Mouse (Mus musculus) liver, adult 10 weeks (tissue): Measurements from ENCODE around the gene Il15ra. TPM values are rescaled to one million over a fixed set of nuclear protein-coding genes. Genes with fewer than 3 reads are reported as not detected.

ENCODE experiments used
- polyA plus RNA-seq: library from polyadenylated mRNA; stranded (reverse); fragments of 350-450 nt; fragmentation: Illumina TruSeq; extraction: RNeasy Lipid Tissue Mini Kit (QIAGEN cat#74804); gene quantifications from one replicate; pipeline ENCODE4 v1.2.3, GENCODE M21; 2014; ENCODE audit warnings: low read depth, low replicate concordance

Gene Il15ra
- polyA plus RNA-seq: 47.1 TPM

DNA sequence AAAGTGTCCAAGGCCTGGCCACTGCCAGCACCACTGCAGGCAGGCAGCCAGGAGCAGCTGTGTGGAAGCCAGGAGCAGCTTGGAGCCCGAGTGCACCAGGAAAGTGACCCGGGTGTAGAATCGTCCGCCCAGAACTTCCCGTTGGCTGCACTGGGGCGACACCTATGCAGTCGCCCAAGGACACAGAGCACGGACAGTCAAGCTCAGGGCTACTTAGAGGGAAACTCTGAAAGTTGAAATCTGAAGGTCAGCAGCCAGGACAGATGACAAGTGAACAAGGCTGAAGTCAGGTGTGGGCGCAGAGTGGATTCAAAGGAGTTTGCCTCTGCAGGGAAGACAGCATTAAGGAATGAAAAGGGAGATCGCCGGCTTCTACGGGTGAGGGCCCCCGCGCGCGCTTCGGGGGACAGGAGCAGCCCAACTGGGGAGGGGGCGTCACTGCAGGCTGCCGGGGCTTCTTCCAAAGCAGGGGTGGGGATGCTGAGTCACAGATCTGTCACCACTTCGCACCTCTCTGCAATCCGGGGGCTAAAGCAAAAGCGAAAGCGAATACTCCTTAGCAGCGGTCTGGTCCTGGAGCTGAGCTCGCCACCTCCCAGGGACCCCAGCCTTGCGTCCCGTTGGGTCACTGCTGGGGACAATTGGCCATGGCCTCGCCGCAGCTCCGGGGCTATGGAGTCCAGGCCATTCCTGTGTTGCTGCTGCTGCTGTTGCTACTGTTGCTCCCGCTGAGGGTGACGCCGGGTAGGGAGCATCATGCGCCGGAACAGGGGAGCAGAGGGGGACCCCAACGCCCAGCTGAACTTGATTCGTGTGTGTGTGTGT is at the start of gene Il15ra:
Il15ra (plus strand) TSS at position 90 of the 825 bp plus-strand sequence.

DNA sequence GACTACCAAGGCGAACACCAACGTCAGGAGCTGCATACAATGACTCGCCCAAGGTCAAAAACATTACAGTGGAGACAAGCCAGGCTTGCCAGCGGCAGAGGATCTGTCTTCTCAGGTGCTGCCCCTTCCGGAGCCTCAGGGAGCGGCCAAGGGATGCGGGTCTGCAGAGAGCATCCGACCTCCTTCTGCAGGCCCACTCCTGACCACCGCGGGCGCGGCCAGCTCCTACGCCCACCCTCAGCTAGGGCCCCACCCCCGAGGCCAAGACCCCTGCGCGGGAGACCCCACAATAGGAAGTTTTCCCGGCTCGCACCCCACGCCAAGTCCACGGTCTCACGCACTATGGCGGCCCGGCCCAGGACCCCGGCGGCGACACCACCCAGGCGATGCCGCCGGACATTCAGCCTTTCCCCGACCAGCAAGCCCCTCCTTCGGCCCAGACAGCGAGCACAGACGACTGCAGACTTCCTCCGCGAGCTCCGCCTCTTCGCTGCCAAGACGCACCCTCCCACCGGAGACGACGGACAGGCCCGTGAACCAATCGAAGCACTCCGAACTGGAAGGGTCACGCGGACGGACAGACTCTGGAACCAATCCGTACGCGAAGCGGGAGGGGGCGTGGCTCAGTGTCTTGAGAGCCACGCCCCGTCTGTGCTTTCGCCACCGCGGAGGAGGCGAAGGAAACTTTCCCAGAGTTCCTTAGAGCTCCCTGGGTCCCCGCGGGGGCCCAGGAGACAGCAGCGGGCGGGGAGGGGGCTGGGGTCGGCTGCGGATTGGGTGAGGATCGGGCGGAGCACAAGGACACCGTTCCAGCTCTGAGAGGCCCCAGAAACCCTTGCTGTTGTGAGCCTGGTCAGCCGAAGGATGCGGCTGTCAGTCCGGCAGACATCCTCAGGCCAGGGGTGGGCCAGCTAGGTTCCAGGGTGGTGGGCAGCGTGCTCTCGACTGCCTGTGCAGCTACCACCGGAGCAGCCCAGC is 72.3 kb downstream of the Il15ra start, which contains the start of the genes Fbh1 and Ankrd16:
Fbh1 (minus strand) TSS at position 492 of the 978 bp plus-strand sequence.
Ankrd16 (plus strand) TSS at position 786 of the 978 bp plus-strand sequence.

Other genes starting within 250 kb of the Il15ra start
- 2.0 TPM for gene Pfkfb3, start 151.2 kb upstream of the Il15ra start, polyA plus RNA-seq
- 118 TPM for gene Rbm17, start 101.1 kb upstream of the Il15ra start, polyA plus RNA-seq
- not detected for gene Gm17490, start 79.0 kb upstream of the Il15ra start, polyA plus RNA-seq
- 0.16 TPM for gene Il2ra, start 62.5 kb upstream of the Il15ra start, polyA plus RNA-seq
- gene Fbh1, start 72.3 kb downstream of the Il15ra start, polyA plus RNA-seq: 25.5 TPM
- gene Ankrd16, start 72.6 kb downstream of the Il15ra start, polyA plus RNA-seq: 10.7 TPM